Mouse (Mus musculus) heart, postnatal 10 days (tissue): ENCODE measurements around the gene Gm4981. TPM values are rescaled to one million over a fixed set of nuclear protein-coding genes. Genes with fewer than 3 reads are reported as not detected.
"Not testable (repeated sequence)": the region's sequence is repeated elsewhere in the genome, so short reads cannot be mapped to it uniquely, and the experiment has no call there.

ENCODE experiments used
- DNase-seq, 2 experiments: peaks; one replicate each; pipeline ENCODE4 v3.0.0; 2021
- intact Hi-C: fragments of 180-260 bp; cut with DNase I; formaldehyde crosslinking; loops from one replicate; pipeline ENCODE4 v1.15.1; 2025
- total RNA-seq, 2 experiments: library from RNA; stranded (reverse); gene quantifications; 2 replicates each; pipeline ENCODE4 v1.2.3; 2021

The Gm4981 gene
- not detected for total RNA-seq

DNA sequence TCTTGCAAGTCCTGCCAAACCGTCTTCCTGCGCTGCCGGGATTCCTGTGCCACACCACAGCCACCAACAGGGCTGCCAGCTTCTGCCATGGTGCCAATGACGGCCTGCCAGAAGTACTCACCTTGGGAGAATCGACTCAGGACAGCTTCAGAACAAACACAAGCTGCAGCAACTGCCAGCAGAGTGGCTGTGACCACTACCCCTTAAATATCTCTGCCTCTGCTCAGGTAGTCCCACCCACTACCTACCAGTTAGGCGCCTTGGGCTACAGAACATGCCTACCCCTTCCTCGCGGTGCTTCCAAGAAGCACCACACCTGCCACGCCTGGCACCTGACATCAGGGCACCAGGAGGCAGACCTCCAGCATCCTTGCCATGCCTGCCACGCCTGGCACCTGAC lies at the start of gene Gm4981:
Gene Gm4981, minus strand, starts transcription at position 89 of the 400 bp plus-strand sequence.
- intact Hi-C loops: no loop called here
- no peak for DNase-seq

DNA sequence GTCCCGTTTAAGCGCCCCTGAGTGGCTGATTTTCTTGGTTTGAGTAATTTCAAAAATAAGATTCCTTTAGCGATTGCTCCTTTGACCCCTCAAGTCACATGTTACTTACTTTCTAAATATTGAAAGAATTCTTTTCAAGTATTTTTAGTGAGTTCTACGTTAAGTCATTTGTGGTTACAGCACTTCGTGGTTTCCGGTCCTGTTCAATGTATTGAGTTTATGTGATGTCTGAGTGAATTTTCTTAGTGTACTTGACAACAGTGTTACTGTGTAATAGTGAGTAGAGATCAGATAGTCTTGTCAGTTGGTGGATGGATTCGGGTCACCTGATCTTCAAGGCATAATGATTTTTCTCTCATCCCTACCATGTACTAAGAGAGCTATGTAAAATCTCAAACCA lies 45.7 kb upstream of the Gm4981 start:
- DNase-seq: no peak
- intact Hi-C loops: no loop called here

DNA sequence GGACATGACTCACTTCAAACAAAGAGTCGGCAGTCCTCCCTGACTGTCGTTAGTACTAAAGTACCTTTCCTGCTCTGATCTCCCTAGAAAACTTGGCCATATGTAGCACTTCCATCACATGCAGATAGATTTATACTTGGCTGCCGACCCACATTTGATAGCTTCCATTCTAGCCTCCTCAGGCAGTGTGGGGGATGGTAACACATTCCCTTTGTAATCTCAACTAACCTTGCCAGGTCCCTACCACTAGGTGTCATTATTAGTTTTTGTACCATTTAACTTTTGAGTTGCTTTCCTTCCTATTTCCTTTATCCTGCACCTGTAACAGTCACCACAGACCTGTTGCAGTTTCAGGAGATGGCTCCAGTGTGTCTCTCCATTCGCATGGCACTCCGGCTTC lies 22.0 kb upstream of the Gm4981 start:
- intact Hi-C loops: no loop called here
- peak; percentile 10 to 11 for DNase-seq

DNA sequence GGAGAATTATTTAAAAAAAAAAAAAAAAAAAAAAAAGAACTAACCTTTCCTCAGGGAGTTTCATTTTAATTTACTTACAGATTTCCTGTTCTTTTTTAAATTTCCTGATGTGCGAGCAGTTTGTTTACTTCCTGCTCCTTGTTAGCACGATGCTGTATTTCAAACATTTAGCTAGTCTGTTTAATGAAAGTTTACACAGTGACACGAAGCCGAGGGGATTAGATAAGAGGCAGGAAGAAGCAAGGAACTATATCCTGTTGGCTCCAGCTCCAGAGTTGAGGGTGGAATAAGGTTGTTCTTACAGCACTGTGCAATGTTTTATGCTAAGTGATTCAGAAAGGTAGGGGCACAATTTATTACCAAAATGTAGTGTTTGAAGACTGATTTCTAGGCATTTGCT lies 19.5 kb upstream of the Gm4981 start:
- intact Hi-C loops: no loop called here
- DNase-seq: peak; percentile 18 to 35

DNA sequence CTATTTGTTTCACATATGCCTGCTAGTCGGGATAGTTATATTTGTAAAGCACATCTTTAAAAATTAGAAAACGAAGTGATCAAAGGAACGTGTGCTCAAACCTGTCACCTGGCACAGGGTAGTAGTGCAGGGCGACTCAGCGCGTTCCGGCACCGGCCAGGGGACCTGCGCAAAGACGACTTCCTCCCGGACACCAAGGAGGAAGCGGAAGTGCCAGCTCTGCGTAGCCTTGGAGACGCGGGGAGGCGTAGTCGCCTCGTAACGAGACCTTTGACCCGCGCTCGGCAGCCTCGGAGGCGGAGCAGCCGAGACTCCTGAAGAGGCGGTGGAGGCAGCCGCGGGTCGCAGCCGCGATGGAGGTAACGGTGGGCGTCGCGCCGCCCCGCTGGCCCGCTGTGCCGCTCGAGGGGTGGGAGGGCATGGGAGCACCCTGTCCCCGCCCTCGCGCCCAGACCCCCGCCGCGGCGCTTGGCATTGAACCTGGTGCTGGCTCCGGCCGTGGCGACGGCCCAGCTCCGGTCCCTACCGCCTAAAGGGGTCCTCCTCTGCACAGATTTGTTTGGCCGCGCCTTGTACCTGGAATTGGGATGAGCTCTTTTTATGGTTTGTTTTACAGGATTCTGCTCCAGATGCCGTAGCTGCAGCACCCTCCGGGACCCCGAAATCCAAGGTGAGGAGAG lies 18.9 kb upstream of the Gm4981 start, which contains the start of gene Gcc2:
Gene Gcc2, plus strand, starts transcription at position 285 of the 680 bp plus-strand sequence.
- intact Hi-C loops: no loop called here
- peak; percentile 94 to 95 for DNase-seq

DNA sequence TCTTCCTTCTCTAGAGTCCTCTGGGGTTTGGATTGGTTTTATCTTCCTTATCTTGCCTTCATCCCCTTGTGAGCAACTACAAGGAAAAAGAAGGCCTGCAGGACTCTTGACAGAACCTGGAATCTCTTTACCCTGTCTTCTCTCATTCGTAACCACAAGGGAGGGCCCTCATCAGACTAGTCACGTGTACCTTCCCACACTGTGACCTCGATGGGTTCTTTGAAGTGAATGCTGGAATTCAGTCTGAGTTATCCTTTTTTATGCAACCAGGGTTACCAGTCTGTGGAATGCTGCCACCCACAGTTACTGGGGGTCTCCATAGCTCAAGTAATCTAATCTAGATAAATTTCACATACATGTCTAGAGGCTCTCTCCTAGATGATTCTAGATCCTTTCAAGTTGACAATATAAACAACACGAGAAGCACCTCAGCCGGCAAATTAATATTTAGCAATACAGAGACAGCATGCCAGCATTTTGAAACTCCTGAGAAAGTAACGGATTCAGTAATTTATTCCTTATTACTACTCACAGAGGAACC lies 18.2 kb upstream of the Gm4981 start:
- DNase-seq: peak; percentile 4 to 16
- intact Hi-C loops: no loop called here

DNA sequence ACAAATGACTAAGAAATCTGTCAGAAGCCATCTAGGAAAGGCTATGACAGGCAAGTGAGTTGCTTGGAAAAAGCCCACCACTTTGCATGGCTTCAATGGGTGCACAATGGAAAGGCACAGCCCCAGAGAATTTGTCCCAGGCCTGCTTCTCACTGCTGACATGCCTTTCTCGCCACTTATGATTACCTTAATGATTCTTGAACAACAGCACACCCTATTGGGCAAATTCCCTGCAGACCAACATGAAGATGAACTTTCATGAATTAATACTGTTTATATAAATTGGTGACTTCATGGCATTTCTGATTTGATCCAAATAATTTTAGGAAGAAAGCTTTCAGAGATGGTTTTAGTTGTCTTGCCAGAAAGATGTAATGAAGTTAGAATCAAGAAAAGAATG lies 13.0 kb upstream of the Gm4981 start:
- intact Hi-C loops: no loop called here
- no peak for DNase-seq

DNA sequence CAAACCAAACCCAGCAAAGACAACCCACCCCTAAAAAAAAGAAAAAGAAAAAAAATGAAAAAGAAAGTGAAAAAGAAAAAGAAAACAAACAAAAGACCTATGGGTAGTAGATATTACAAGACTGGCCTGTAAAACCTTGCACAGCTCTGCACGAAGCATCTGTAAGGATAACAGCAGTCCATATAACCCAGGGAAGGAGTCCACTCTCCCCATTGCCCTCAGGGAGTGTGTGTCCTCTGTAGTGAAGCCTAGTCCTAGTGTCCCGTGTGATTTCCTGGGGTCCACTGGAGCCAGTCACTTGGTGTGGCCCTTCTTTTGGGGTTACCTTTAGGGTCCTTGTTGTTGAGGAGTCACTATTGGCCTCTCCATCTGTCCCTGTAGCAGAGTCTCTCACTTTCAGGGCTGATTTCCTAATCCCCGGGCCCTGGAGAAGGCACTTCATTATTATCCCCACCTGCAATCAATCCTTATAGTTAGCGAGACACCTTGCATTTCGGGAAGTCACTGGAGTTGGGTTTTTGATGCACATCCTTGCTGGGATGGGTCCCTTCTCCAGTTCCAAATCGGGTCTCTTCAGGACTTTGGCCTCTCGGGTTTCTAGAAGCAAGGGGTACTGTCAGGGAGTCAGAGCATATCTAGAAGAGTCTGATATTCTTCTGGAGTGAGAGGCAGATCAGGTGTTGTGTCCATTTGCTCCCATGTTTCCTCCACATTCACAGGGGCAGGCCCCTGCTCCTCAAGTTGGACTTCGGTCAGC lies 2.7 kb upstream of the Gm4981 start:
- intact Hi-C loops: not testable (repeated sequence)
- peak in 1 of 2 experiments; percentile 53 for DNase-seq

DNA sequence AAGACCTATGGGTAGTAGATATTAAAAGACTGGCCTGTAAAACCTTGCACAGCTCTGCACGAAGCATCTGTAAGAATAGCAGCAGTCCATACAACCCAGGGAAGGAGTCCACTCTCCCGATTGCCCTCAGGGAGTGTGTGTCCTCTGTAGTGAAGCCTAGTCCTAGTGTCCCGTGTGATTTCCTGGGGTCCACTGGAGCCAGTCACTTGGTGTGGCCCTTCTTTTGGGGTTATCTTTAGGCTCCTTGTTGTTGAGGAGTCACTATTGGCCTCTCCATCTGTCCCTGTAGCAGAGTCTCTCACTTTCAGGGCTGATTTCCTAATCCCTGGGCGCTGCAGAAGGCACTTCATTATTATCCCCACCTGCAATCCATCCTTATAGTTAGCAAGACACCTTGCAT lies 1.5 kb downstream of the Gm4981 start:
- intact Hi-C loops, DNase-seq: not testable (repeated sequence)

DNA sequence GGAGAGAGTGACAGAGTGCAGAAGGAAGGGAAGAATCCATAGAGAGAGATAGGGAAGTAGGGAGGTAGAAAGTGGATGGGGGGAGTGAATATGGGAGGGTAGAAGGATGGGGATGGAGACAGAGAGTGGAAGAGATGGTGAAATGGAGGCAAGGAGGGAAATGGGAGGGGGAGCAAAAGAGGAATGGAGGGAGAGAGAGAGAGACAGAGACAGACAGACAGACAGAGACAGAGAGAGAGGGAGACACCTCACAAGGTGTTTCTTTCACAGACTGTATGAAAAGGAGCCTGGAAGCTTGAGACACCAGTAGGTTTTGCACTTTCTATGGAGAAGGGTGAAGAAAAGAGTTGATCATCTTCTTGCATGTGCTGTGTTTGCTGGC lies 2.8 kb downstream of the Gm4981 start:
- intact Hi-C loops, DNase-seq: not testable (repeated sequence)

DNA sequence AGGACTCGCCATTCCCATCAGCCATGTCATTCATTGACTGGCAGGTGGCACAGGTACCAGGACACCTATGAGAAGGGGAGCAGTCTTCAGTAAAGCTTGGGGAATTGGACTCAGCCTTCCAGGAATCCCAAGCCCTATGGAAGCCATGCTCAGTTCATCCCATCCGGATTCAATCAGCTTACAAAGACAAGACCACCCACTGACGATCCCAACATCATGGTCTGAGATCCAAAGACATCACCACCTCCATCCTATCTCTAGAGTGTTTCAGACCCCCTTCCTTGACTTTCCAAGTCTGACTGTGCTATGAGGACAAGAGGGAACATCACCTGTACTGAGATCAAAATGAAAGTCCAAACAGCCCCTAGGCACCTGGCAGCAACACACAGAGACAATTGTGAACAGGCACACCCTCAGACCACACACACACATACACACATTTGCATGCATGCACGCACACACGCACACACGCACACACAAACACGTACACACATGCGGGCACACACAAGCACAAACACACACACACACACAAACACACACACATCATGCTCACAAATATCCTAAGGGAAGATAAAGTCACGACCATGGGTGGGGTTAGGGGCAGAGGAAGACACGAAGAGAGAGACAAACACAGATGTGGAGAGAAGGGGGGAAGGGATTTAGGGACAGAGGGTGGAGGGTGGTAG lies 3.3 kb downstream of the Gm4981 start:
- intact Hi-C loops: not testable (repeated sequence)
- peak in 1 of 2 experiments; percentile 46 for DNase-seq

DNA sequence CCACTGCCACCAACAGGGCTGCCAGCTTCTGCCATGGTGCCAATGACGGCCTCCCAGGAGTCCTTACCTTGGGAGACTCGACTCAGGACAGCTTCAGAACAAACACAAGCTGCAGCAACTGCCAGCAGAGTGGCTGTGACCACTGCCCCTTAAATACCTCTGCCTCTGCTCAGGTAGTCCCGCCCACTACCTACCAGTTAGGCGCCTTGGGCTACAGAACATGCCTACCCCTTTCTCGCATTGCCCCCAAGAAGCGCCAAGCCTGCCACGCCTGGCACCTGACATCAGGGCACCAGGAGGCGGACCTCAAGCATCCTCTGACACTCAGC lies 3.9 kb downstream of the Gm4981 start, which contains the start of gene Duxf3:
Gene Duxf3, minus strand, starts transcription at position 35 of the 329 bp plus-strand sequence.
- intact Hi-C loops, DNase-seq: not testable (repeated sequence)

DNA sequence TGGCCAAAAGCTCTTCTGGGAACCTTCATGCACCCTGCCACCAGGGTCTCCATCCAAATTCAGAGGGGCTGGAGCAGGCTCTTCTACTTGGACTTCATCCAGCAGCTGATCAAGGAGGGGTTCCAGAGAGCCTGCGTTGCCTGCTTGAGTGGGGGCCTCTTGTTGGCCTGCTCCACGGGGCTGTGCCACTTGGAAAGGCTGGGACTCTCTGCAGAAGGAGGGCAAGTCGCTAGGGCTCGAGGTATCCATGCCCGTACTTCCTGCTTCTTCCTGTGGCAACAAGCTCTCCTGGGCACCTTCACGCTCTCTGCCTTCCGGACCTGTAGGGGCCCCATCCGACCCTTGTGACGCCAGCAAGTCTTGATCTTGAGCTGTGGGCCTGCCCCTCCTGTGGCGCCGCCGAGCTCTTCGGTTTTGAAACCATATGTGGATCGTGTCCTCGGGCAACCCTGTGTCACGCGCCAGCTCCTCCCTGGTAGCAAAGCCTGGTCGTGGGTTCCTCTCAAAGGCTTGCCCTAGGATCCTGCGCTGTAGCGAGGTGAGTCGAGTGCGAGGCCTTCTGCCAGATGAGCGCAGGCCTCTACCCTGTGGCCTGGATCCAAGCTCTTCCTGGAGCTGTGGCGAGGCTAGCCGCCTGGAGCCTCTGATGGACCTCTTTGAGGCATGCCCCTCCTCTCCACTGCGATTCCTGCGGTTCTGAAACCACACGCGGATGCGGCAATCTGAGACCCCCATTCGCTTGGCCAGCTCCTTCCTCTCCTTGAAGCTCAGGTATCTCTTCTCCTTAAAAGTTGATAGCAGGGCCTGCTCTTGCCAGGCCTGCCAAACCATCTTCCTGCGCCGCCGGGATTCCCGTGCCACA lies 4.5 kb downstream of the Gm4981 start:
- intact Hi-C loops: not testable (repeated sequence)
- peak; percentile 63 to 65 for DNase-seq

DNA sequence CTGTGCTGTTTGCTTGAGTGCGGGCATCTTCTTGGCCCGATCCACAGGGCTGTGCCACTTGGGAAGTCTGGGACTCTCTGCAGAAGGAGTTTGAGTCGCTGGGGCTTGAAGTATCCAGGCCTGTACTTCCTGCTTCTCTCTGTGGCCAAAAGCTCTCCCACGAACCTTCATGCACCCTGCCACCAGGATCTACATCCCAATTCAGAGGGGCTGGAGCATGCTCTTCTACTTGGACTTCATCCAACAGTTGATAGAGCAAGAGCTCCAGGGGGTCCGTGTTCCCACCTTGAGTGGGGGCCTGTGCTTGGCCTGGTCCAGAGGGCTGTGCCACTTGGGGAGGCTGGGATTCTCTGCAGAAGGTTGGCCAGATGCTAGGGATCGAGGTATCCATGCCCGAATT lies 5.4 kb downstream of the Gm4981 start:
- intact Hi-C loops, DNase-seq: not testable (repeated sequence)

DNA sequence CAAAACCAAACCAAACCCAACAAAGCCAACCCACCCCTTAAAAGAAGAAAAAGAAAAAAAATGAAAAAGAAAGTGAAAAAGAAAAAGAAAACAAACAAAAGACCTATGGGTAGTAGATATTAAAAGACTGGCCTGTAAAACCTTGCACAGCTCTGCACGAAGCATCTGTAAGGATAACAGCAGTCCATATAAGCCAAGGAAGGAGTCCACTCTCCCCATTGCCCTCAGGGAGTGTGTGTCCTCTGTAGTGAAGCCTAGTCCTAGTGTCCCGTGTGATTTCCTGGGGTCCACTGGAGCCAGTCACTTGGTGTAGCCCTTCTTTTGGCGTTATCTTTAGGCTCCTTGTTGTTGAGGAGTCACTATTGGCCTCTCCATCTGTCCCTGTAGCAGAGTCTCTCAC lies 6.5 kb downstream of the Gm4981 start:
- DNase-seq, intact Hi-C loops: not testable (repeated sequence)

DNA sequence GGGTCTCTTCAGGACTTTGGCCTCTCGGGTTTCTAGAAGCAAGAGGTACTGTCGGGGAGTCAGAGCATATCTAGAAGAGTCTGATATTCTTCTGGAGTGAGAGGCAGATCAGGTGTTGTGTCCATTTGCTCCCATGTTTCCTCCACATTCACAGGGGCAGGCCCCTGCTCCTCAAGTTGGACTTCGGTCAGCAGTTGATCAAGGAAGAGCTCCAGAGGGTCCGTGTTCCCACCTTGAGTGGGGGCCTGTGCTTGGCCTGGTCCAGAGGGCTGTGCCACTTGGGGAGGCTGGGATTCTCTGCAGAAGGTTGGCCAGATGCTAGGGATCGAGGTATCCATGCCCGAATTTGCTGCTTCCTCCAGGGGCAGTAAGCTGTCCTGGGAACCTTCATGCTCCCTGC lies 8.7 kb downstream of the Gm4981 start:
- intact Hi-C loops, DNase-seq: not testable (repeated sequence)

DNA sequence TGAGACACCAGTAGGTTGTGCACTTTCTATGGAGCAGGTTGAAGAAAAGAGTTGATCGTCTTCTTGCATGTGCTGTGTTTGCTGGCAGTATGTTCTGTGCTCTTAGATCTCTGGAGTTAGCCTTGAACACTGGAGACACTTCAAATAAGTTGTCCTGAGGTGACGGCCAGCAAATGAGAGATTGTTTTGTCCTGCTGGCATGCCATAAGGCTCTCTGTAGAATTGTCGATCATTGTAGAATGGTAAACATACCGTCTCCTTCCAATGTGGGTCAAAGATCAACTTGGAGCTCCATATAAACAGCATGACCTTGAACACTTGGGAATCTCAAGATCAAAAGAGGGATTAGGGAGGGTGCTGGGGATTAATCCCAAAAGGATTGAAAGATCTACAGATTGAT lies 10.1 kb downstream of the Gm4981 start:
- intact Hi-C loops, DNase-seq: not testable (repeated sequence)

DNA sequence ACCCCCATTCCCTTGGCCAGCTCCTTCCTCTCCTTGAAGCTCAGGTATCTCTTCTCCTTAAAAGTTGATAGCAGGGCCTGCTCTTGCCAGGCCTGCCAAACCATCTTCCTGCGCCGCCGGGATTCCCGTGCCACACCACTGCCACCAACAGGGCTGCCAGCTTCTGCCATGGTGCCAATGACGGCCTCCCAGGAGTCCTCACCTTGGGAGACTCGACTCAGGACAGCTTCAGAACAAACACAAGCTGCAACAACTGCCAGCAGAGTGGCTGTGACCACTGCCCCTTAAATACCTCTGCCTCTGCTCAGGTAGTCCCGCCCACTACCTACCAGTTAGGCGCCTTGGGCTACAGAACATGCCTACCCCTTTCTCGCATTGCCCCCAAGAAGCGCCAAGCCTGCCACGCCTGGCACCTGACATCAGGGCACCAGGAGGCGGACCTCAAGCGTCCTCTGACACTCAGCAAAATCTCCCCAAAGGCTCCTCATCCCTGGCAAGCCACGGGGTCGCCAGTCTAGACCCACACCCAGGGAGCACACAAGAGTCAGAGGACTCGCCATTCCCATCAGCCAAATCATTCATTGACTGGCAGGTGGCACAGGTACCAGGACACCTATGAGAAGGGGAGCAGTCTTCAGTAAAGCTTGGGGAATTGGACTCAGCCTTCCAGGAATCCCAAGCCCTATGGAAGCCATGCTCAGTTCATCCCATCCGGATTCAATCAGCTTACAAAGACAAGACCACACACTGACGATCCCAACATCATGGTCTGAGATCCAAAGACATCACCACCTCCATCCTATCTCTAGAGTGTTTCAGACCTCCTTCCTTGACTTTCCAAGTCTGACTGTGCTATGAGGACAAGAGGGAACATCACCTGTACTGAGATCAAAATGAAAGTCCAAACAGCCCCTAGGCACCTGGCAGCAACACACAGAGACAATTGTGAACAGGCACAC lies 11.4 kb downstream of the Gm4981 start, which contains the start of gene AW822073:
Gene AW822073, minus strand, starts transcription at position 104 of the 959 bp plus-strand sequence.
- DNase-seq, intact Hi-C loops: not testable (repeated sequence)
